Mouse (Mus musculus) monocyte, adult 2 months (primary cell): ENCODE results near the gene Nynrin.

Experiments used
- DNase-seq, 2 experiments: peaks; one replicate each; pipeline ENCODE4 v3.0.0; 2022; ENCODE audit warnings: low spot score in 2 of 2, low read depth in 1 of 2

Gene Nynrin

GRCm38 (mm10) chr14:55853621-55854285 lies at the start of gene Nynrin:
Gene Nynrin, plus strand, starts transcription at chr14:55854010.
- no peak for DNase-seq

GRCm38 (mm10) chr14:55814885-55815284 lies 38.9 kb upstream of the Nynrin start:
- DNase-seq: no peak

- peak; percentile 46 to 69 for DNase-seq
Measured at GRCm38 (mm10) chr14:55815310-55815751, 38.5 kb upstream of the Nynrin start.

- DNase-seq: no peak
Measured at GRCm38 (mm10) chr14:55819845-55820405, 33.9 kb upstream of the Nynrin start.

GRCm38 (mm10) chr14:55820576-55820975 lies 33.2 kb upstream of the Nynrin start:
- no peak for DNase-seq

GRCm38 (mm10) chr14:55822435-55822990 lies 31.3 kb upstream of the Nynrin start:
- peak; percentile 30 to 44 for DNase-seq

- no peak for DNase-seq
Measured at GRCm38 (mm10) chr14:55822991-55823762, 30.6 kb upstream of the Nynrin start, which contains the start of gene Nfatc4. Gene Nfatc4, plus strand, starts transcription at chr14:55823144.

- no peak for DNase-seq
Measured at GRCm38 (mm10) chr14:55824001-55824480, 29.8 kb upstream of the Nynrin start.

- no peak for DNase-seq
Measured at GRCm38 (mm10) chr14:55824481-55825215, 29.2 kb upstream of the Nynrin start.

- DNase-seq: no peak
Measured at GRCm38 (mm10) chr14:55825216-55826051, 28.4 kb upstream of the Nynrin start.

- DNase-seq: no peak
Measured at GRCm38 (mm10) chr14:55826142-55826541, 27.7 kb upstream of the Nynrin start.

- DNase-seq: no peak
Measured at GRCm38 (mm10) chr14:55826551-55827340, 27.1 kb upstream of the Nynrin start.

GRCm38 (mm10) chr14:55828716-55829263 lies 25.0 kb upstream of the Nynrin start:
- no peak for DNase-seq

- no peak for DNase-seq
Measured at GRCm38 (mm10) chr14:55829854-55830253, 24.0 kb upstream of the Nynrin start.

GRCm38 (mm10) chr14:55830331-55830730 lies 23.5 kb upstream of the Nynrin start:
- DNase-seq: no peak

GRCm38 (mm10) chr14:55833126-55833525 lies 20.7 kb upstream of the Nynrin start:
- DNase-seq: no peak

GRCm38 (mm10) chr14:55834808-55835533 lies 18.8 kb upstream of the Nynrin start:
- DNase-seq: no peak

GRCm38 (mm10) chr14:55838312-55838711 lies 15.5 kb upstream of the Nynrin start:
- DNase-seq: no peak
